Mouse (Mus musculus): ENCODE measurements around the gene Olfr467.
"Not testable (repeated sequence)": the region's sequence is repeated elsewhere in the genome, so short reads cannot be mapped to it uniquely, and the experiment has no call there.

The Olfr467 gene

DNA sequence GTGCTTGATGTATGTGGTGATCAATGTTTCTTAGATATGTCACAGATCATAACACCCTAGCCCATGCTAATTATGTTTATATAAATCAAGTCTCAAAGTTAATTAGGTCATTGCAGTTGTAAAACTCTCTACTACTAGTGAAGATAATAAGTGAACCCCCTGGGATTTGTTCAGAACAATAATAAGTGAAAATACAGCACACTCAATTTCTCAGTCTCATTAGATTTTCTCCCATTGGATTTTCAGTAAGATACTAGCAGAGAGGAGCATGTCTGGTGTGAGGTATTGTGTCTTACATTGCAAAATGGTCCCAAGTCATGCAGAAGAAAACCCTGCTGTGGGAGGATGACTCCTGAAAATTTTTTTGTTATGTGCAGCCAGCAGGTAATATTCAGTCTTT lies at the start of gene Olfr467:
TSS of gene Olfr467 (plus strand) at position 301 of the 400 bp plus-strand sequence.
- no peak for DNase-seq (ENCODE audit: low read depth, low spot score)

DNA sequence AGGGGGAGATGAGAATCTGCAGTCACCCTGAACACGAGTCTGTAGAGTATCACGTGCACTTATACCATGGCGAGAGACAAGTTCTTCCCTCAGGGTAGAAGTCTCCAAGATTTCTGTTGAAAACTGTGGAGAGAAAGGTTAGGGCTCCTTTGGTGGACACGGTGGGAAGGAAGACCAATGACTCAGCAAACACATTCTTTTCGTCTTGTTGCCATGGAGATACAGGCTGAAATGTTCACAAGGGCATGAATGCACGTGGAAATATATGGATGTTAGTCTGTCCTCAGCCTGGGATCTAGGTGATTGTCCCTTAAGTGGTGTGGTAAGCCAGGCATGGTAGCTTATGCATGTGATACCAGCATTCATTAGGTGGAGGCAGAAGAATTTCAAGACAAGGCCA lies 41.3 kb upstream of the Olfr467 start:
- no peak for DNase-seq (ENCODE audit: low read depth, low spot score)

DNA sequence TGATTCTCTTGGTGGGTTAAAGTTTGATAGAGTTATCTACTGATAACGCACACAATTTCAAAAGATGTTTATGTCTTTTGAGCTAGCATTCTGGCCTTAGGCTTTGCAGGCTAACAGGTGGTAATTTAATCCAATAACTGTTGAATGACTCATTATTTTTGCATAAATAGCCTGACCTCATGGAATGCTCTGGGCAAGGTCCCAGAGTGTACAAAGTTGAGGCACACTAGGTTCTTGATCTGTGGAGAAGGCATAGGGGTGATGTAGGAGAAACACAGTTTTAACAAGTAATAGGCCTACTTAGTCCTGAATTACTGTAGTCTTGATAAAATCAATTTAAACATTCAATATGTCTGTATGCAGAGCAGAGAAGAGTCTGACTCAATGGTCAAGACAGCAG lies 33.8 kb upstream of the Olfr467 start:
- DNase-seq (ENCODE audit: low read depth, low spot score), result no peak

DNA sequence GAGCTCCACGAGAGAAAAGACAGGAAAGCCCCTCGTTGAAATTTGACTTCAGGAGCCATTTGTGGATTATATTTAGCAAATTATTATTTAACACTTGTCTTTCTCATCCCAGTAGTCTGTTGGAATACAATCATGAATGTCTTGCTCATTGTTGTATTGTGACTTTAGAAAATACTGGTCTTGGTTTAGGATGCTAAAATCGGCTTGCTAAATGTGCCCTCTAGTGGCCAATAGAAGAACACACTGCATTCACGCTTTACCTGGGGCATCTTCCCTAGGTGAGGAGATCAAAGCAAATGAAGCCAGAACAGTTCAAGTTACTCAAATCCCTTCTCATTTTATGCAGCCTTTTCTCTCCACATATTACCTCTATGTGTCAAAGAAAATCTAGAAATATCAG lies 32.5 kb upstream of the Olfr467 start:
- no peak for DNase-seq (ENCODE audit: low read depth, low spot score)

DNA sequence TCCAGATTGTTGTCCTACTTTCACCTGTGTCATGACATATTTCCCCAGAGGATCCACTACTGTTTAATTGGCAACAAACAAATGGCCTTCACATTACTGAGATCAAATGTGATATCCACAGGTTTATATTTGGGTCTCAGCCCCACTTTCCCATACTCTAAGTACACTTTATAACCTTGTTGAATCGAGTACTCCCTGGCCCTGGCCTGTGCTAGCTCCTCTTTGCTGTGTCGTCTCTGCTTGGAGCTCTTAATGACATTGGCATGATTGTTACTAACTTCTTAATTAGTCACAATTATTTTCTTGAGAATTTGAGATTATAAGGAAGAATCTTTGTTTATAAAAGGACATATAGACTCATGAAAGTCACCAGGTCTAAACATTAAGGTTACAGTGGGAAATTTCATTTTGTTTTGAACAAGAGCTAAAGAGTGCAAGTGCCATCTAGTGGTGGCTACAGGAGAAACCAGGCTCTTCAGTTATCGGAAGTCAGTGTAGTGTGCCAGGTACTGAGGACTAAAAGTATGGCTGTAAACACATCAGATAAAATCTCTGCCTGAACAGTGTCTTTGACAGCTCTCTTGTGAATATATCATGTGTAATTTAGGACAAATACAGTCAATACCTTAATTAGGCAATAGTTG lies 24.0 kb upstream of the Olfr467 start:
- no peak for DNase-seq (ENCODE audit: low read depth, low spot score)

DNA sequence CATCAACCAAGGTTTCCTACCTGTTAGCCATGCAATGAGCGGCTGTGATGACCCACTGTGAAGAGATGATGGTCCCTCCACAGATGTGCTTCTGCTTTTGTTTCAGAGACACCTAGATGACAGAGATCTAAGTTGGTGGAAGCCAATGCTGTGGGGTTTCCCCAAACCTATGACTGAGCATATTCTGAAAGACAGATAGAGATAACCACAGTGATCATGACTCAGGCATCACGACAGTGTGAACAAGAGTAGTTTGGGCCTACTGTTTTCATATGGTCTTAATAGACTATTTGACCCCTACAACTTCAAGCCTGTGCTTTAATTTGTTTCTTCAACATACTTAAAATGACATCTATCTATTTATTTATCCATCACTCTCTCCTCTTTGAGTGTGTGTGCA lies 15.6 kb upstream of the Olfr467 start:
- no peak for DNase-seq (ENCODE audit: low read depth, low spot score)

DNA sequence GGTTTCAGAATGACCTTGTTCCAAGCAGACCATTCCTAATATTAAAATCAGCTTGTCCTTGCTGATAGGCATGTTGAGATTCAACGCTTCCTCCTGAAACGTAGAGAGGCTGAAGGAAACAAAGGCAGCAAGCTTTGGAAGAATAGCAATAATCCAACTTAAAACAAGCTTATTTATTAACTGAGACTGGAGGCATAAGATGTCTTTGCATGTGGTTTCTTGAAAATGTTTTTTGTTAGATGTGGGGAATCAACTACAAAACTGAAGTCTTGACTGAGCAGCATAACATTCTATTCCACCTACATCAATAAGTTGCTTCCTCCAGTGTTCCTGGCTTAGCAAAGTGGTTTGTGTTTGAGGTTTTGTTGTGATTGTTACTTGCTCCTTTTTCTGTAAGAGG lies 11.0 kb upstream of the Olfr467 start, which contains the start of gene Ovch2:
TSS of gene Ovch2 (minus strand) at position 101 of the 400 bp plus-strand sequence.
- DNase-seq (ENCODE audit: low read depth, low spot score), result no peak

DNA sequence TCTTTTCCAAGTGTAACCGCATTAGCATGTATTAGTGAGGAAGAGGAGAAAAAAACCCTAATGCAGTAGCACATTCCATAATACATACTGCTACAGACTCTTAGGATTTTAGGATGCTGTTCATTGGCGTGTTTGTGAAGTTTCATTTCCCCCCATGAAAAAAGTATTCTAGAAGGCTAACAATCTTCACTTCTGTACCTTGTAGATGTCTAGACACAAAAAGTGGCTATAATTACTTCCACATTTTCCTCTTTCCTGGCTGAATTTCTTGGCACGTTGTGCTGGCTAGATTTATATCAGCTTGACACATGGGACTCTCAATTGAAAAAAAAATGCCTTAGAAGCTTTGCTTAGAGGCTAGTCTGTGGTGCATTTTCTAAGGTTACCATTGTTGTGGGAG lies 9.9 kb upstream of the Olfr467 start:
- DNase-seq (ENCODE audit: low read depth, low spot score), result no peak

DNA sequence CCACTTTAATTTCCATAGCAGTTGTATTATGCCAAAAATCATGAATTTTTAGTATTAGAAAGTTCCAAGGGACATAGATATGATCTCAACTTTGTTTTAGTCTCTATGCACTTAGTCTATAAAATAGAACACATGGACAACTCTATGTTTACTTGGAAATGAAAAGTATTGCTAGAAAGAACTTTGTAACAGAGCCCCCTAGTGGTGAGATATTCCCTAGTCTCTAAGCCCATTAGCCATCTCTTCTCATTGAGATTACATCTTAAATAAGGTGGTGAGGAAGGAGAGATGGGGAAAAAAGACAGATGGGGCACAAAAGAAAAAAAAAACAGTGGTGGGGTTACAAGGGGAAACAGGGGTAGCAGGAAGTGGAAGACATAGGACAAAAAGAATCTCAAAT lies 7.4 kb downstream of the Olfr467 start:
- no peak for DNase-seq (ENCODE audit: low read depth, low spot score)

DNA sequence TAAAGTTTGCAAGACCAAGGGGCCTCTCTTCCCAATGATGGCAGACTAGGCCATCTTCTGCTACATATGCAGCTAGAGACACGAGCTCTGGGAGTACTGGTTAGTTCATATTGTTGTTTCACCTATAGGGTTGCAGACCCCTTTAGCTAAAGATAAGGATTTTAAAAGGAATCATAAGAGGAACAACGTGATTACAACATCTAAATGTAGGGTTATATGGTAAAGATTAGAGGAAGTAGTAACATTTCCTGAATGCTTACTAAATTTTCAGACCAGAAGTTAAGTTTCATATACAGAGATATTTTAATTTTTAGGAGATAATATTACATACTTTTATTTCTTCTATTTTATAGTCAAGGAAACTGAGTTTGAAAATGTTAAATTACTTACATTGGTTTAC lies 11.8 kb downstream of the Olfr467 start:
- not testable (repeated sequence) for DNase-seq (ENCODE audit: low read depth, low spot score)

DNA sequence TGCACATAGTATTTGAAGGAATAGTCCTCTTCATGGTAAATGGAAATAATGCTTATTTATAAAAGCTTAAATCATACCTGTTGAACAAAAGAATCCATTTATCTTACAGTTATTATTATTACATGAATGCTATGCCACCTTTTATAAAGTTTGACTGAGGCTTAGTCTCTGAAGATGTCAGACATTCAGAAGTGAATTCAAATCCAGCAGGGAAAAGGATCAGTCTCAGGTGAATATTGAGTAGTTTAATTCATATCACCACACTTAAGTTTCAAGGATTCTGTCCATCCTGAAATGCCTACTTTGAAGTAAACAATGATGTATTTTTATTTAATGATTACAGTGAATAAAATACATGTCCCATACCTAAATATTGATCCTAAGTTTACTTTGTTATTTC lies 13.4 kb downstream of the Olfr467 start, which contains the start of gene Olfr469:
TSS of gene Olfr469 (minus strand) at position 101 of the 400 bp plus-strand sequence.
- not testable (repeated sequence) for DNase-seq (ENCODE audit: low read depth, low spot score)

DNA sequence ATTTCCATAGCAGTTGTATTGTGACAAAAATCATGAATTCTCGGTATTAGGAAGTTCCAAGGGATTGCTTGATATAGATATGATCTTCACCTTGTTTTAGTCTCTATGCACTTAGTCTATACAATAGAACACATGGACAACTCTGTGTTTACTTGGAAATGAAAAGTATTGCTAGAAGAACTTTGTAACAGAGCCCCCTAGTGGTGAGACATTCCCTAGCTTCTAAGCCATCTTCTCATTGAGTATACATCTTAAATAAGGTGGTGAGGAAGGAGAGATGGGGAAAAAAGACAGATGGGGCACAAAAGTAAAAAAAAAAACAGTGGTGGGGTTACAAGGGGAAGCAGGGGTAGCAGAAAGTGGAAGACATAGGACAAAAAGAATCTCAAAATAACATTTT lies 29.7 kb downstream of the Olfr467 start:
- no peak for DNase-seq (ENCODE audit: low read depth, low spot score)

DNA sequence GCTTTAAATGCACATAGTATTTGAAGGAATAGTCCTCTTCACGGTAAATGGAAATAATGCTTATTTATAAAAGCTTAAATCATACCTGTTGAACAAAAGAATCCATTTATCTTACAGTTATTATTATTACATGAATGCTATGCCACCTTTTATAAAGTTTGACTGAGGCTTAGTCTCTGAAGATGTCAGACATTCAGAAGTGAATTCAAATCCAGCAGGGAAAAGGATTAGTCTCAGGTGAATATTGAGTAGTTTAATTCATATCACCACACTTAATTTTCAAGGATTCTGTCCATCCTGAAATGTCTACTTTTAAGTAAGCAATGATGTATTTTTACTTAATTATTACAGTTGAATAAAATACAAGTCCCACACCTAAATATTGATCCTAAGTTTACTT lies 35.3 kb downstream of the Olfr467 start, which contains the start of gene Olfr470:
TSS of gene Olfr470 (minus strand) at position 101 of the 400 bp plus-strand sequence.
- DNase-seq (ENCODE audit: low read depth, low spot score), result not testable (repeated sequence)
